Mouse (Mus musculus): Measurements from ENCODE around the gene Szt2.

Szt2 gene

GRCm38 (mm10) chr4:118424541-118425160, 15.6 kb upstream of the Szt2 start:
- TF ChIP-seq GATA4 (IDR thresholded peaks at IDR 0.05; ENCODE audit: insufficient replicate concordance, low read length): no peak

- no peak for TF ChIP-seq GATA4 (IDR thresholded peaks at IDR 0.05; ENCODE audit: insufficient replicate concordance, low read length)
These were observed 12.3 kb upstream of the Szt2 start for GRCm38 (mm10) chr4:118421384-118421783.

- no peak for TF ChIP-seq GATA4 (IDR thresholded peaks at IDR 0.05; ENCODE audit: insufficient replicate concordance, low read length)
These were observed 8.2 kb upstream of the Szt2 start for GRCm38 (mm10) chr4:118417112-118417797.

- TF ChIP-seq GATA4 (IDR thresholded peaks at IDR 0.05; ENCODE audit: insufficient replicate concordance, low read length): no peak
These were observed 7.3 kb upstream of the Szt2 start for GRCm38 (mm10) chr4:118416329-118416728.

GRCm38 (mm10) chr4:118415779-118416178, 6.7 kb upstream of the Szt2 start:
- no peak for TF ChIP-seq GATA4 (IDR thresholded peaks at IDR 0.05; ENCODE audit: insufficient replicate concordance, low read length)

GRCm38 (mm10) chr4:118413553-118413952, 4.5 kb upstream of the Szt2 start:
- no peak for TF ChIP-seq GATA4 (IDR thresholded peaks at IDR 0.05; ENCODE audit: insufficient replicate concordance, low read length)

- no peak for TF ChIP-seq GATA4 (IDR thresholded peaks at IDR 0.05; ENCODE audit: insufficient replicate concordance, low read length)
These were observed 1.8 kb upstream of the Szt2 start for GRCm38 (mm10) chr4:118410871-118411270.

- TF ChIP-seq GATA4 (IDR thresholded peaks at IDR 0.05; ENCODE audit: insufficient replicate concordance, low read length): no peak
These were observed 6.4 kb downstream of the Szt2 start for GRCm38 (mm10) chr4:118402701-118403100.

- no peak for TF ChIP-seq GATA4 (IDR thresholded peaks at IDR 0.05; ENCODE audit: insufficient replicate concordance, low read length)
These were observed 7.2 kb downstream of the Szt2 start for GRCm38 (mm10) chr4:118401918-118402317.

GRCm38 (mm10) chr4:118401421-118401820, 7.7 kb downstream of the Szt2 start:
- TF ChIP-seq GATA4 (IDR thresholded peaks at IDR 0.05; ENCODE audit: insufficient replicate concordance, low read length): 0 out of 2 replicates have a peak, but pooled peaks have one; percentile 12

- TF ChIP-seq GATA4 (IDR thresholded peaks at IDR 0.05; ENCODE audit: insufficient replicate concordance, low read length): no peak
These were observed 10.7 kb downstream of the Szt2 start for GRCm38 (mm10) chr4:118398400-118398799.

GRCm38 (mm10) chr4:118396433-118396832, 12.6 kb downstream of the Szt2 start:
- no peak for TF ChIP-seq GATA4 (IDR thresholded peaks at IDR 0.05; ENCODE audit: insufficient replicate concordance, low read length)

GRCm38 (mm10) chr4:118395289-118395688, 13.8 kb downstream of the Szt2 start:
- TF ChIP-seq GATA4 (IDR thresholded peaks at IDR 0.05; ENCODE audit: insufficient replicate concordance, low read length): no peak

GRCm38 (mm10) chr4:118394505-118394904, 14.6 kb downstream of the Szt2 start:
- peak; percentile 52; the same call in 1 of the 2 replicates for TF ChIP-seq GATA4 (IDR thresholded peaks at IDR 0.05; ENCODE audit: insufficient replicate concordance, low read length)

GRCm38 (mm10) chr4:118390146-118390545, 18.9 kb downstream of the Szt2 start:
- no peak for TF ChIP-seq GATA4 (IDR thresholded peaks at IDR 0.05; ENCODE audit: insufficient replicate concordance, low read length)

- no peak for TF ChIP-seq GATA4 (IDR thresholded peaks at IDR 0.05; ENCODE audit: insufficient replicate concordance, low read length)
These were observed 21.8 kb downstream of the Szt2 start for GRCm38 (mm10) chr4:118387316-118387715.

- TF ChIP-seq GATA4 (IDR thresholded peaks at IDR 0.05; ENCODE audit: insufficient replicate concordance, low read length): no peak
These were observed 25.8 kb downstream of the Szt2 start for GRCm38 (mm10) chr4:118383271-118383670.
